Mouse (Mus musculus) CH12.LX (cell line): Measurements from ENCODE around the gene Saa4.

ENCODE experiments used
- ELF1 ChIP-seq: IDR thresholded peaks from 2 replicates; pipeline ENCODE4 v1.6.1; 2014; ENCODE audit warnings: low read depth, mild to moderate bottlenecking, inconsistent platforms, low read length, improper control_type of control experiment
- JUND ChIP-seq: conservative IDR thresholded peaks from 2 replicates; pipeline ENCODE4 v1.6.1; 2011; ENCODE audit warnings: low read depth, low read length, improper control_type of control experiment
- NELFE ChIP-seq: IDR thresholded peaks from 2 replicates; pipeline ENCODE4 v1.6.1; 2011; ENCODE audit warnings: low read depth, low read length, improper control_type of control experiment
- POLR2A ChIP-seq: IDR thresholded peaks from 2 replicates; pipeline ENCODE4 v1.6.1; 2011; ENCODE audit warnings: low read depth, mild to moderate bottlenecking, improper control_type of control experiment, low read length
- TCF12 ChIP-seq: IDR thresholded peaks from 2 replicates; pipeline ENCODE4 v1.6.1; 2014; ENCODE audit warnings: low read depth, mild to moderate bottlenecking, inconsistent platforms, low read length, improper control_type of control experiment

- TF ChIP-seq POLR2A: peak; percentile 77
- TF ChIP-seq TCF12: peak; percentile 74; the same call in 1 of the 2 replicates
- no peak for TF ChIP-seq ELF1
- no peak for TF ChIP-seq JUND
- peak; percentile 36; the same call in 1 of the 2 replicates for TF ChIP-seq NELFE
Observed at GRCm38 (mm10) chr7:46720460-46720859, 11.9 kb downstream of the Saa4 start.
